Mouse (Mus musculus) mouse embryonic stem cell (cell line): ENCODE measurements around the gene Iqcn.

Experiments
- in situ Hi-C, 2 experiments: fragments of 300-500 bp; cut with MboI; formaldehyde crosslinking; loops; 1 replicate in 1 of 2; 3 replicates in 1 of 2; pipeline ENCODE4 v1.14.3; 2019 to 2020; ENCODE audit warnings: low sequenced_read_pairs in 2 of 2, low pct_unique_long_range_greater_than_20kb in 1 of 2, mixed read lengths in 1 of 2; ENCODE audit not compliant: unreplicated experiment in 1 of 2

Gene Iqcn

DNA sequence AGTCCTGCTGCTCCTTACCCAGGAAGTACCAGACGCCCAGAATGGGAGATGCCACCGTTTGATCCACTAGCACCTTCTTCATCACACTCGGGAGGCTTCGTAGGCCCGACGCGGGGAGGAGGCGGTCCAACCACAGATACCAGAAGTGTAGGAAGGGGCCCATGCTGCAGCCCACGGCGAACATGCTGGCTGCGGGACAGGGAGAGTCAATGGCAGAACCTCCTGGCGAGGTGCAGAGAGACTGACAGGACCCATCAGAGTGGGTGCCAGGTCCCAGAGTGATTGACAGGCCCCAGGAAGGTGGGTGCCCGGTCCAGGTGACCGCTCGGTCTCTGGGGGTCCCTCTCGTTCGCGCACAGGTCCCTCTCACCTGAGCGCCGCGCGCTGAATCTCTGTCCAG lies 57.1 kb downstream of the Iqcn start:
- in situ Hi-C loops: loop anchor here in 1 of 2 experiments (5.0 kb wide), 1 partner anchor 43 kb away; the partner anchor contains the start of gene Gm3336

DNA sequence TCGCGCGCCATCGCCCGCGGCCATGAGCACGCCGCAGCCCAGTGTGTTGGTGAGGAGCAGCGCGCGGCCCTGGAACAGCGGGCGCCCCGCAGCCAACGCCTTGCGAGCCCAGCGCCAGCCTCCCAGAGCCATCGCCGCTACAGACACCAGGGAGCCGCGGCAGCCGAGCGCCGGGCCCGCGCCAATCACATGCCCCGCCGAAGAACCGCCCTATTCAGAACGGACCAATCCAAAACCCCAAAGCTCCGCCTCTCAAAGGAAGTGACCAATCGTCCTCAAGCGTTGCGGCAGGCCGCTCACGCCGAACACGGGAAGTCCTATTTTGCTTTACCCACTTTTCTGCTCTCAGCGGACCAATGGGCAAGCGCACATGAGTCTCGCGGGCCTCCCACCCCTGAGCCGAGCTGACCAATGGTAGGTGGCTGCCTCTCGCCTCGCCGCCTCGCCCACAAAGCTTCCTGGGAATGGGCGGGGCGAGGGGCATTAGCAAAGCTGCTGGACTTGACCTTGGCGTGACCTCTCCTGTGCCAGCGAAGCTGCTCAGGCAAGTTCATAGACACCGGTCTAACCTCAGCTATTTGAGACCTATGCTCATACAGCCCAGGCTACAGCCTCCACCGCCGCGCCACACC lies 57.6 kb downstream of the Iqcn start, which contains the start of gene Mpv17l2:
TSS of gene Mpv17l2 (minus strand) at position 172 of the 632 bp plus-strand sequence.
- in situ Hi-C loops: loop anchor here in 1 of 2 experiments (5.0 kb wide), 1 partner anchor 44 kb away; the partner anchor contains the start of gene Gm3336

DNA sequence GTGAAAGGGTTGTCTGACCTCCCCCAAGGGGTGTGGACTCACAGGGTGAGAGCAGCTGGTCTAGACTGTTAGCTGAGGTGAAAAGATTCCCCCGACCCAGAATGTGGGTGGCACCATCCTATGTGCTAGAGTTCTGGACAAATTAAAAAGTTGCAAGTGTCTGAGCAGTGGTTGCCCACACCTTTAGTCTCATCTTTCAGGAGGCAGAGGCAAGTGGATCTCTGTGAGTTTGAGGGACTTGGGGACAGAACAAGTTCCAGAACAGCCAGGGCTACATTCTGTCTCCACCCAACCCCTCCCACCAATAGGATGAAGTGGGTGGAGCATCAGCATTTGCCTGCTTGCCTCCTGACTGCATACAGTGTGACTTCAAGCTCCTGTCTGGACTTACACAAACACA lies 58.9 kb downstream of the Iqcn start:
- in situ Hi-C loops: loop anchor here in 1 of 2 experiments (5.0 kb wide), 1 partner anchor 45 kb away; the partner anchor contains the start of gene Gm3336

DNA sequence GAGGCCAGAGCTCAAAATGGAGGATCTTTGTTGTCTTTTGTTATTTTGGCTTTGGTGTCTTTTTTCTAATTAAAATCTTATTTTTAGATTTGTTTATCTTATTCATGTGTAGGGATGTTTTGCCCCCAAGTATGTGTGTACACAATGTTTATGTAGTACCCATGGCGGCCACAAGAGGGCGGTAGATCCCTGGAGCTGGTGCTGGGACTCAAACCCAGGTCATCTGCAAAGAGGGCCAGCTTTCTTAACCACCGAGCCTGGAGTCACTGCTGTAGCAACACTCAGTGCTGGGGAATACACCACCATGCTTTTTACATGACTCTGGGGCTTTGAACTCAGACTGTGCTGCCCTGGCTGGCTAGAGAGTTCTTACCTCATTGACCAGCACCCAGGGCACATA lies 60.1 kb downstream of the Iqcn start:
- in situ Hi-C loops: loop anchor here in 1 of 2 experiments (5.0 kb wide), 1 partner anchor 46 kb away; the partner anchor contains the start of gene Gm3336

DNA sequence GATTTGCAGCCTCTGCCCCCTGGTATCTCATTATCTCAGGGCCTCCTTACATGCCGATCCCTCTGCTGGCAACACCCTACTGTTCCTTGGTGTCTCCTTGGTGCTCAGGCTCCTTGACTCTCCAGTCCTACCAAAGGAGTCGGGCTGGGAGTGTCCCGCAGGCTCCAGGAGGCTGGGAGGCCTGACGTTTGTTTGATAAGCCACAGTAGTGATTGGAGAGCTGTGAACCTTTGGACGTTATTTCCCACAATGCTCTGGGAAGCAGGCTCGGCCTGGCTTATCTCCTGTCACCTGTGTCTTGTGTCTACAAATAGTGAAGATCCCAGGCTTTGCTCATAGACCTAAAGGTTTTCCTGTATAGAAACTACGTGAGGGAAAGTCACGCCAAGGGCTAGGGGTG lies 60.8 kb downstream of the Iqcn start:
- in situ Hi-C loops: loop anchor here in 1 of 2 experiments (5.0 kb wide), 1 partner anchor 47 kb away; the partner anchor contains the start of gene Gm3336

DNA sequence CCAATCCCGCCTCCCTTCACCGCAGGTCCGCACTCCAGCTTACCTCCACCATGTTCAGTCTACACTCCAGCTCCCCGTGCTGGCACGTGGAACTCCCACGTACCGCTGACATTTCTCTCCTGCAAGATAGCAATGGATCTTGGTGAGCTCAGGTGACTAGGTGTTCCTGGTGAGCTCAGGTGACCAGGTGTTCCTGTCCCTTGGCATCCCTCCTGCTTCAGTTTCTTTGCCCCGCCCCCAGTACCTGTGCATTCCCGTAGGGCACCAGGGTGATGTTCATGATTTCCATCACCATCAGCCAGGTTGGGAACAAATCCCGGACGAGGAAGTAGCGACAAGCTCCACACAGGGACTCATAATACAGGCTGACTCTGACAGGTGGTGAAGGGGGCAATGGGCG lies 61.4 kb downstream of the Iqcn start:
- in situ Hi-C loops: loop anchor here in 1 of 2 experiments (5.0 kb wide), 1 partner anchor 47 kb away; the partner anchor contains the start of gene Gm3336

DNA sequence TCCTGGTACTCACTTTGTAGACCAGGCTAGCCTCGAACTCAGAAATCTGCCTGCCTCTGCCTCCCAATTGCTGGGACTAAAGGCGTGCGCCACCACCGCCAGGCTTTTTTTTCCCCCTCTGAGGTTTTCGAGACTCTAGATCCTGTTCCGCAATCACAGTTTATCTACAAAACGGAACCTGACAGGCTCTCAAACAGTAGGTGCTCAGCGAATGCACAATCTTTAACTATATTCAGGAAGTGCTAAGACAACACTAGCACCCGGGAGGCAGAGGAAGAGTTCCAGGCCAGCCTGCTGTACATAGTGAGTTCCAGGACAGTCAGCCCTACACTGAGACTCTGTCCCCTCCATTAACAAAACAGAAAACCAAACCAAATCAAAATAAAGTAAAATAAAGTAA lies 62.1 kb downstream of the Iqcn start:
- in situ Hi-C loops: no loop called here

DNA sequence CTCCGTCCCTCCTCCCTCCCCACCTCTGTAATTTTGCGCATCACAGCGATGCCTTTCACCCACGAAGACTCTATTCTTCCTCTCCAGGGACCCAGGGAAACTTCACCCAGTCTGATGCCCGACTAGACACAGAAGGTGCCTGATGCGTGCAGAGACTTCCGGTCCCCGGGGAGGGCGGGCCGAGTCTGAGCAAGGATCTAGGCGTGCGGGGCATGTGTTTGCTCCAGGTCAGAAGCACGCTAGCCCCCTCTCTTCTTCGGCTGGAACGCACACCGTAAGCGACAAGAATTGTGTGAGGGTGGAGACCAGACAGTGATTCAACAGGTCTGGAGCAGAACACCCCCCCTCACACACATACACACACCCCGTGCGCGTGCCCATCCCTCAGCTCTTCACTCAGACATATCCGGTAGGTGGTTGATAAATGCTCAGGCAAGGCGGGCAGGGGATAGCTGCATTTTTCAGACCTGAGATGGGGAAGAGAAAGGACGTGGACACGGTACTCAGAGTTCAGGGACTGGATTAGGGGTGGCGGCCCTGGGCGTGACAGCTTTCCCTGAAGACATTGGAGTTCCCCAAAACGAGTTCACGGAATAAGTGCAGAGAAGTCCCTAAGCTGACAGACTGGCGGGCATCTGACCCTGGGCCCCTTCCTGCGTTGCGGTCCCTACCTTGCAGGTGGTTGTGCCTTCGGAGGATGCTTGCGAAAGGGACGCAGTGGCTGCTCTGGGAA lies 62.7 kb downstream of the Iqcn start:
- in situ Hi-C loops: no loop called here

DNA sequence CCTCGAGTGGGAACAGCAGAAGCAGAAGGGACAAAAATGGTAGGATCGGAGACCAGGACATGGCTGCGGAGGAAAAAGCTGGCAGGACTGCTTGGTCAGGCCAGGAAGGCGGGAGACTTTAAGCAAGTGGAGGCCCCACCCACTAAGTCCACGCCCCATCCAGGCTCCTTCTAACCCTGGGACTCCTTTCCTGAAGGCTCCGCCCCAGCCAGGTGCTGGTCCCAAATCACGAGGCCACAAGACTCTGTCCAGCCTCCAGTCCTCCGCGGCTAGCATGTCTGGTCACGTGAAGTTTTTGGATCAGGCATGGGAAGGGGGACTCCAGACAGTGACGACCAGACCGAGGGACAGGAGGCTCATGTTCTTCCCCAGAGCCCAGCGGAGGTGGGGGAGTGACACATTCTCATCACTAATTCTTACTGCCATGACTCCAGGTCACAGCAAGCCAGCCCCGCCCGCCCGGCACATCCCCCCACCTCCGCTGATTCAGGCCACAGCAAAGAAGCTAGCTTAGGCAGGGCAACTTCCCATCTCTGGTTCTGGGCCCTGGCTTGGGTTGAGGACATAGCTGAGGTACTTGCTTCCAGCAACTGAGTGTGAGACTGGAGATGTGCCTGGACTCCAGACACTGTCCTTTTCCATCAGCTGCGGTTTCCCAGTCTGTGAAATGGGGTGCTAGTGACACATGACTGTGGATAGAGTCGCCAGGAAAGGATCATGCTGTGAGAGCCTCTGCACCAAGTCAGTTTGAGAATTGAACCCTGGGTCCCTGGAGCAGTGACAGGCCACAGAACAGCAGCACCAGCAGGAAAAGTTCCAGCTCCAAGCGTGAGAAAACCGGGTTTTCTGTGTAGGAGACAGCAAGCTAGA lies 63.5 kb downstream of the Iqcn start:
- in situ Hi-C loops: no loop called here
